ENCODE assay signal across 9 mouse cellular contexts in the genomic region with DNA sequence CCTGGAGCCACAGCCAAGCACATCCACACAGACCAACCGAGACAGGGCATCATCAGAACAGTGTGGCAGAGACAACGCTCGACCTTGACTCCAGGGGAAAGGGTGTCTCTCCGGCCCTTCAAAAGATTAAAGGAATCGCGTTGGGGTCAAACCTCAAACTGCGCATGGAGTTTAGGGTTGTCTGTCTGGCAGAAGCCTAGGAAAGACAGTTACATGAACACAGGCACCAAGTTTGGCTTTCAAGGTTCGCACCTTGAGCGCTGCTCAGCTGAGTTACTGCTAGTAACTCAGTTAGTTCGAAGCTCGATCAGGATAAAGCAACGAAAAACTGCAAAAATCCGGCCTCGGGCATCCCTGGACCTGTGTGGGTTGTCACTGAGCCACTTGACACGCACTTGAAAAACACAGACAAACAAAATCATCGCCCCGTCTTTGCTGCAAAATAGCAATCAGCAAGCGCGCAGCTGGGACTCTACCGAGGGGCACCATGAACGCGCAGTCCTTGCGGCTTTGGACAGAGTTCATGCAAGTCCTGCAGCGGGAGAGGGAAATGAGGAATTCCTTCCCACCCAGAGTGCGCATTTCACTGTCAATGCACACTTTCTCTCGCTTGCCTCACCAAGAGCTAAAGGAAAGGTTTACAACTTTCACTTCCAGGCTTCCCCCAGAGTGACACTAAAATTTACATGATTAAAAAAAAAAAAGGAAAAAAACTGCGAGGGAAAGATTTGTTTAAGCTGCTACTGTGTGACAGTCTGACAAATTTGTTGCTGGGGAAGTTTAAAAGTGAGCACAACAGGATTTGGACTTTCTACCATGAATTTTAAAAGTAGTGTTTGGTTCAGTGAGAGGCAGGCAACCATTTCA.
DNase-seq lines count a peak whose midpoint lies in the region; ATAC-seq and TF ChIP-seq lines count a peak whose summit lies in the region.
"Had no signal": no experiment of that assay in that cellular context is flagged by ENCODE, and none has a peak within 500 bp of the region (broad histone marks: within the 10 kb centered on the region; RNA-seq: fewer than 3 reads in every experiment).

No protein-coding gene starts in this region.

- H3K4me2 ChIP-seq in kidney, embryonic 15.5 days = peak overlapping the region; percentile 96

- H3K4me3 ChIP-seq in kidney, embryonic 15.5 days (replicated peaks) = peak overlapping the region; percentile 59; the same call in 1 of the 2 replicates
- no peak overlapping the region for H3K4me3 ChIP-seq in bone marrow, adult 2 months (replicated peaks; ENCODE audit: control insufficient read depth, low read depth, low read length)

- DNase-seq in kidney, postnatal 36 days = no peak
- peak; percentile 6 for DNase-seq in heart, postnatal 4 days
- peak; percentile 44 to 45 for DNase-seq in lung, postnatal 4 days
- DNase-seq in right cerebral cortex, adult 2 months (ENCODE audit: low spot score in 2 of 2) = no peak
- no peak for DNase-seq in adrenal gland, adult 2 months
- DNase-seq in adrenal gland, postnatal 25 days = no peak
- DNase-seq: kidney, adult 2 months had no signal

- H3K9me3 ChIP-seq in kidney, embryonic 15.5 days (replicated peaks) = no peaks in the 10 kb centered on the region

- H3K9ac ChIP-seq in kidney, embryonic 15.5 days = no peak overlapping the region

- TF ChIP-seq CTCF in bone marrow, adult 2 months (IDR thresholded peaks at IDR 0.05; ENCODE audit: control insufficient read depth, insufficient read depth, low read length) = no peak

- no peak overlapping the region for H3K27ac ChIP-seq in kidney, embryonic 15.5 days
- H3K27ac ChIP-seq in bone marrow, adult 2 months (ENCODE audit: control insufficient read depth, insufficient read depth, low read depth, low read length, poor library complexity) = peak overlapping the region; percentile 26; the same call in 1 of the 2 replicates

- peaks cover 66% of the 10 kb centered on the region for H3K27me3 ChIP-seq in kidney, embryonic 15.5 days

- no peak for TF ChIP-seq POLR2A in bone marrow, adult 2 months (IDR thresholded peaks at IDR 0.05; ENCODE audit: borderline replicate concordance, control insufficient read depth, low read depth, low read length)

- H3K36me3 ChIP-seq in kidney, embryonic 15.5 days = no peaks in the 10 kb centered on the region

- 3% methylated on average over 27 of the region's 27 CpGs for WGBS in kidney, embryonic 15.5 days
- 70% methylated on average over 27 of the region's 27 CpGs for WGBS in bone marrow, adult 2 months

- ATAC-seq in kidney, embryonic 15.5 days (replicated peaks; ENCODE audit: low FRiP score) = no peak

- peaks cover 52% of the 10 kb centered on the region for H3K4me1 ChIP-seq in kidney, embryonic 15.5 days
- peaks cover 4% of the 10 kb centered on the region for H3K4me1 ChIP-seq in bone marrow, adult 2 months (ENCODE audit: control insufficient read depth, insufficient read depth, low read length)

Comparison
In these comparisons a context has a peak if more than half of its experiments do, and no peak if none do; other contexts are left out.
1. DNase-seq: peak in heart, postnatal 4 days (single experiment) and lung, postnatal 4 days (2 of 2); none in kidney, postnatal 36 days (0 of 2), right cerebral cortex, adult 2 months (0 of 2), adrenal gland, adult 2 months (single experiment) and adrenal gland, postnatal 25 days (single experiment).